Mouse (Mus musculus): ENCODE data around the gene Lrsam1. TPM values are rescaled to one million over a fixed set of nuclear protein-coding genes. Genes with fewer than 3 reads are reported as not detected.
"Not testable (repeated sequence)": the region's sequence is repeated elsewhere in the genome, so short reads cannot be mapped to it uniquely, and the experiment has no call there.

The Lrsam1 gene
- polyA plus RNA-seq (2016; fragmentation: Nextera tagmentation; extraction: Ambion mirVana), result 10.4 and 11.8 TPM in 2 replicates

- Histone ChIP-seq H3K27me3 (no peaks in the 10 kb centered on the region), H3K9ac (replicated peaks) (peak within 1 kb of the TSS; percentile 98), H3K4me1 (replicated peaks) (peaks cover 42% of the 10 kb centered on the region), H3K9me3 (no peaks in the 10 kb centered on the region), H3K4me3 (replicated peaks) (peak within 1 kb of the TSS; percentile 92), H3K27ac (peak within 1 kb of the TSS; percentile 92), H3K4me2 (peak within 1 kb of the TSS; percentile 96), H3K36me3 (peaks cover 37% of the 10 kb centered on the region)
- ATAC-seq (ENCODE audit: insufficient number of reproducible peaks, insufficient read depth, low FRiP score, low TSS enrichment, low read depth), result peak; percentile 89
- 4% methylated on average over 55 of the region's 55 CpGs for WGBS
Measured at GRCm38 (mm10) chr2:32961192-32961995, at the start of gene Lrsam1, which contains the start of gene Rpl12. Gene Lrsam1, minus strand, starts transcription at chr2:32961614. Gene Rpl12, plus strand, starts transcription at chr2:32961559.

DNA sequence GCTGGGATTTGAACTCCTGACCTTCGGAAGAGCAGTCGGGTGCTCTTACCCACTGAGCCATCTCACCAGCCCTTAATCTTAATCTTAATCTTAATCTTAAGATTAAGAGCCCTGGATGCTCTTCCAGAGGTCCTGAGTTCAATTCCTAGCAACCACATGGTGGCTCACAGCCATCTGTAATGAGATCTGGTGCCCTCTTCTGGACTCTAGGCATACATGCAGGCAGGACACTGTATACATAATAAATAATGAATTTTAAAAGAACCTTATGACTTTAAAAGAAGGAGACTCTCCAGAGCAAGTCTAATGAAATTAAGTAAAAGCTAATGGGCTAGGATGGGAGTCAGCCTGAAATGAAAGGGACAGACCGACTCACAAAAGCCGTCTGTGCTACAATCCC, 47.6 kb upstream of the Lrsam1 start:
- H3K27me3 ChIP-seq; H3K9ac ChIP-seq (replicated peaks); H3K27ac ChIP-seq; H3K9me3 ChIP-seq; H3K4me3 ChIP-seq (replicated peaks); H3K36me3 ChIP-seq; H3K4me1 ChIP-seq (replicated peaks); H3K4me2 ChIP-seq; ATAC-seq (ENCODE audit: insufficient number of reproducible peaks, insufficient read depth, low FRiP score, low TSS enrichment, low read depth): not testable (repeated sequence)
- WGBS, result 87% methylated on average over 4 of the region's 4 CpGs

DNA sequence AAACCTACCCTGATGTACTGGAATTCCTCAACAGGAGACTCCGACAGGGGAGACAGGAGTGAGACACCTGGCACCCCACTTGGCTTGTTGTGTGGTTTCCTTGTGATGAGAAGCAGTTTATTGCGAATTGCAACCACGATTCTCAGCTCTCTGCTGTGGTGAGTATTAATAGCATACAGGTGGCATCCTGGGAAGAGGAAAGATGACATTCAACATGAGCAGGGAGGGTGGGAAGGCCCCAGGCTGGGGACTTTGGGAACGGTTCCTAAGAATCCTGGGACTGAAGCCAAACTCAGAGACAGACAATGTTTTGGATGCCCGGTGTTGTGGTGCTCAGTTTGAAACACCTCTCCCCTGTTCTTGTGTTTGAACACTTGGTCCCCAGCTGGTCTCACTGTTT, 43.6 kb upstream of the Lrsam1 start:
- Histone ChIP-seq H3K27me3 (no peaks in the 10 kb centered on the region), H3K9me3 (no peaks in the 10 kb centered on the region), H3K36me3 (no peaks in the 10 kb centered on the region), H3K4me1 (replicated peaks) (no peaks in the 10 kb centered on the region), H3K9ac (replicated peaks) (no peak overlapping the region), H3K4me3 (replicated peaks) (no peak overlapping the region), H3K27ac (no peak overlapping the region), H3K4me2 (no peak overlapping the region)
- WGBS, result 80% methylated on average over 5 of the region's 5 CpGs
- no peak for ATAC-seq (ENCODE audit: insufficient number of reproducible peaks, insufficient read depth, low FRiP score, low TSS enrichment, low read depth)

GRCm38 (mm10) chr2:33002144-33002543, 40.7 kb upstream of the Lrsam1 start:
- ATAC-seq (ENCODE audit: insufficient number of reproducible peaks, insufficient read depth, low FRiP score, low TSS enrichment, low read depth), result no peak
- Histone ChIP-seq H3K36me3 (no peaks in the 10 kb centered on the region), H3K9ac (replicated peaks) (no peak overlapping the region), H3K4me2 (no peak overlapping the region), H3K4me3 (replicated peaks) (no peak overlapping the region), H3K27ac (no peak overlapping the region), H3K4me1 (replicated peaks) (no peaks in the 10 kb centered on the region), H3K9me3 (no peaks in the 10 kb centered on the region), H3K27me3 (no peaks in the 10 kb centered on the region)
- WGBS, result 84% methylated on average over 7 of the region's 7 CpGs

DNA sequence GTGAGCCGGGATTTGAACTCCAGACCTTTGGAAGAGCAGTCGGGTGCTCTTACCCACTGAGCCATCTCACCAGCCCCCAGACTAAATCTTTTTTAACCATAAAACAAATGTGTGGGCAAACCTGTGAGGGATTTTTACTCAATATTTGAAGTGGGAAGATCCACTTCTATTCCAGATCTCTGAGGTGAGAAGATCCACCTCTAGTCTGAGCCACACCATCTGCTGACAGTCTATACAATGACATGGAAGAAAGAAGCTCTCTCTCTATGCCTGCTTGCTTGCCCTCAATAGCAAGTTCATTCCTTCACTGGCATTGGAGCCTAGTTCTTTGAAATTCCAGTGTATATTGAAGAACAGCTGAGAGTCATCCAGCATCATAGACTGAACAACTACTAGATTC, 38.3 kb upstream of the Lrsam1 start:
- 78% methylated on average over 2 of the region's 2 CpGs for WGBS
- H3K9ac ChIP-seq (replicated peaks), result no peak overlapping the region
- H3K27ac ChIP-seq, result no peak overlapping the region
- H3K4me2 ChIP-seq, result no peak overlapping the region
- no peaks in the 10 kb centered on the region for H3K36me3 ChIP-seq
- no peaks in the 10 kb centered on the region for H3K27me3 ChIP-seq
- H3K4me1 ChIP-seq (replicated peaks), result no peaks in the 10 kb centered on the region
- no peaks in the 10 kb centered on the region for H3K9me3 ChIP-seq
- ATAC-seq (ENCODE audit: insufficient number of reproducible peaks, insufficient read depth, low FRiP score, low TSS enrichment, low read depth), result no peak
- H3K4me3 ChIP-seq (replicated peaks), result no peak overlapping the region

DNA sequence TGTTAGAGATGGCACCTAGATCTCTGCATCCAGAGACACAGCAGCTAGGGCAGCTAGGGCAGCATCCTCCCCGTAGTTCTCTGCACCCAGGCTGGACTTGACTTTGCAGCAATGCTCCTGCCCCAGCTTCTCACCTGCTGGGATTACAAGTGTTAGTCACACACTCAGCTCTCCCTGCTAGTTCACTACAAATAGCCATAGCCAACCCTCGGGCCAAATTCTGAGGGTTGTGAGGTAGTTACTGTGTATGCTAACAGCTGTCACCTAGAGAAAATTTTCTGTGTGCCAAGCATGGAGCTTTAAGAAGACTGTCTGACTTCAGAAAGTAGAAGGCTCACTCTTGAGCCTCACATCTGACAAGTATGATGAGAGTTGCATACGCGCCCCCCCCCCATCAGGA, 36.4 kb upstream of the Lrsam1 start:
- Histone ChIP-seq H3K4me2 (no peak overlapping the region), H3K27ac (no peak overlapping the region), H3K27me3 (no peaks in the 10 kb centered on the region), H3K36me3 (no peaks in the 10 kb centered on the region), H3K9me3 (no peaks in the 10 kb centered on the region), H3K9ac (replicated peaks) (no peak overlapping the region), H3K4me1 (replicated peaks) (no peaks in the 10 kb centered on the region), H3K4me3 (replicated peaks) (no peak overlapping the region)
- no peak for ATAC-seq (ENCODE audit: insufficient number of reproducible peaks, insufficient read depth, low FRiP score, low TSS enrichment, low read depth)
- WGBS, result 76% methylated on average over 4 of the region's 4 CpGs

DNA sequence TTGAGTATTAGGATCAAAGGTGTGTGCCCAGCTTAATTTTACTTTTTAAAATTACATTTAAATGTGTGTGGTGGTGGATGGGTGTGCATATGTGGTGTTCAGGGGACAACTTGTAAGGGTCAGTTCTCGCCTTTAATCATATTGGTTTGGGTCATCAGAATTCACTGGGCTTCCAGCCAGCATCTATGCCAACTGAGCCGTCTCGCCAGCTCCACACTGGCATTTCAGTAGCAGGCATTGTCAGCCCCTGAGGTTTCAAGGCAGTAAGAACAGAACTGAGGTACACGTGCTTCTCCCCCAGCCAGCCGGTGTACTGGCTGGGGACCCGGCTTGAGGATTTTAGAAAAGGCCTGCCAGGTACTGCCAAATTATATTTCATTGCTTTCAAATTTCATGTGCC, 35.7 kb upstream of the Lrsam1 start:
- no peaks in the 10 kb centered on the region for H3K4me1 ChIP-seq (replicated peaks)
- no peak overlapping the region for H3K4me2 ChIP-seq
- no peak overlapping the region for H3K27ac ChIP-seq
- no peaks in the 10 kb centered on the region for H3K9me3 ChIP-seq
- no peaks in the 10 kb centered on the region for H3K27me3 ChIP-seq
- H3K9ac ChIP-seq (replicated peaks), result no peak overlapping the region
- no peaks in the 10 kb centered on the region for H3K36me3 ChIP-seq
- no peak for ATAC-seq (ENCODE audit: insufficient number of reproducible peaks, insufficient read depth, low FRiP score, low TSS enrichment, low read depth)
- WGBS, result 83% methylated on average over 6 of the region's 6 CpGs
- no peak overlapping the region for H3K4me3 ChIP-seq (replicated peaks)

GRCm38 (mm10) chr2:32992130-32992529, 30.7 kb upstream of the Lrsam1 start:
- no peaks in the 10 kb centered on the region for H3K9me3 ChIP-seq
- H3K36me3 ChIP-seq, result no peaks in the 10 kb centered on the region
- no peak overlapping the region for H3K27ac ChIP-seq
- no peak overlapping the region for H3K9ac ChIP-seq (replicated peaks)
- H3K27me3 ChIP-seq, result no peaks in the 10 kb centered on the region
- H3K4me3 ChIP-seq (replicated peaks), result no peak overlapping the region
- 70% methylated on average over 6 of the region's 6 CpGs for WGBS
- no peak overlapping the region for H3K4me2 ChIP-seq
- ATAC-seq (ENCODE audit: insufficient number of reproducible peaks, insufficient read depth, low FRiP score, low TSS enrichment, low read depth), result no peak
- no peaks in the 10 kb centered on the region for H3K4me1 ChIP-seq (replicated peaks)

- 65% methylated on average over 13 of the region's 13 CpGs for WGBS
Measured at GRCm38 (mm10) chr2:32990167-32990832, 28.9 kb upstream of the Lrsam1 start.

DNA sequence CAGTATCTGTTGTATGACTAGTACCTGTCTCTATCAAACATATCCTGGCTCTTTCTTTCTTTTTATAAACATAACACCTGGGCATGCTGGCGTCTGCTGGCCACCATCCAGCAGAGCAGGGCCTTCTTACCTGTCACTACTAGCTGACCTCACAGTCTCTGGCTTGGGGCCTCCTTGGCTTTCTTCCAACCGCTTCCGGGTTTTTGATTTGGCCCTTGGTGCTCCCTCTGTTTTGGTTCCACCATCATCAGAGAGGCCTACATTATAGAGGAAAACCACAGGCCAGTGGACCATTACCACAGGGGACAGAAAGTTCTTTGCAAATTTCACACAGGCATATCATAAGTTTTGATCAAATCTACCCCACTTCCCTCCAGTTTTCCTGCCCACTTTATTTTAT, 28.0 kb upstream of the Lrsam1 start:
- Histone ChIP-seq H3K27me3 (peaks cover 2% of the 10 kb centered on the region; the same call in 1 of the 2 replicates), H3K36me3 (no peaks in the 10 kb centered on the region), H3K9me3 (no peaks in the 10 kb centered on the region), H3K4me2 (no peak overlapping the region), H3K4me1 (replicated peaks) (no peaks in the 10 kb centered on the region), H3K4me3 (replicated peaks) (no peak overlapping the region), H3K27ac (no peak overlapping the region), H3K9ac (replicated peaks) (no peak overlapping the region)
- WGBS, result 75% methylated on average over 3 of the region's 3 CpGs
- ATAC-seq (ENCODE audit: insufficient number of reproducible peaks, insufficient read depth, low FRiP score, low TSS enrichment, low read depth), result no peak

More at GRCm38 (mm10) chr2:32990167-32990832, 28.9 kb upstream of the Lrsam1 start:
- Histone ChIP-seq H3K27me3 (no peaks in the 10 kb centered on the region), H3K27ac (no peak overlapping the region), H3K9ac (replicated peaks) (no peak overlapping the region), H3K36me3 (no peaks in the 10 kb centered on the region), H3K4me3 (replicated peaks) (no peak overlapping the region), H3K4me1 (replicated peaks) (no peaks in the 10 kb centered on the region), H3K4me2 (no peak overlapping the region), H3K9me3 (no peaks in the 10 kb centered on the region)
- no peak for ATAC-seq (ENCODE audit: insufficient number of reproducible peaks, insufficient read depth, low FRiP score, low TSS enrichment, low read depth)

DNA sequence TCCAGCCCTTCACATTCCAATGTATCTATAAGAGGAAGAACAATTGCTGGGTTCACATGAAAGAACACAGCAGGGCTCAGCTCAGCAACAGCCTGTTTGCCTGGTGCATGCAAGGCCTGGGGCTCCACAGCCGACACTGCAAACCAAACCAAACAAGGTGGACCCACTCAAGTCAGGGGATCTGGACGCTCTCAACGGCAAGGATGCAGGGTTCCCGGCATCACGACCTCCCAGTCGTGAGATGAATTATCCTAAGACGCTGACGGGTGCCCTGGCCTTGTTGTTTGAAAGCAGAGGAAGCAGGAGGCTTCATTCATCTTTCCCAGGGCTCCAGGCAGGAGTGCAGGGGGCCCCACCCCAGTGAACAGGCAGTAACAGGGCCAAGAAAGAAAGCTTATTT, 24.4 kb upstream of the Lrsam1 start:
- H3K9ac ChIP-seq (replicated peaks), result no peak overlapping the region
- H3K4me2 ChIP-seq, result no peak overlapping the region
- H3K4me3 ChIP-seq (replicated peaks), result no peak overlapping the region
- no peak overlapping the region for H3K27ac ChIP-seq
- H3K4me1 ChIP-seq (replicated peaks), result peaks cover 12% of the 10 kb centered on the region
- ATAC-seq (ENCODE audit: insufficient number of reproducible peaks, insufficient read depth, low FRiP score, low TSS enrichment, low read depth), result no peak
- peaks cover 3% of the 10 kb centered on the region; the same call in 1 of the 2 replicates for H3K27me3 ChIP-seq
- H3K9me3 ChIP-seq, result no peaks in the 10 kb centered on the region
- WGBS, result 74% methylated on average over 8 of the region's 8 CpGs
- H3K36me3 ChIP-seq, result no peaks in the 10 kb centered on the region
